Mouse (Mus musculus): ENCODE results near the gene Myb. TPM values are rescaled to one million over a fixed set of nuclear protein-coding genes. Genes with fewer than 3 reads are reported as not detected.
"Not testable (repeated sequence)": the region's sequence is repeated elsewhere in the genome, so short reads cannot be mapped to it uniquely, and the experiment has no call there.

Gene Myb
- total RNA-seq, 2 experiments from 2014 or later = 0.16 to 0.33 TPM

GRCm38 (mm10) chr10:21178281-21178680 lies 17.5 kb upstream of the Myb start:
- no peak for DNase-seq
- intact Hi-C loops (cut with DNase I; ENCODE audit: low total_unique reads) = no loop called here

GRCm38 (mm10) chr10:21172650-21173200 lies 11.9 kb upstream of the Myb start:
- intact Hi-C loops (cut with DNase I; ENCODE audit: low total_unique reads) = no loop called here
- no peak for DNase-seq

DNA sequence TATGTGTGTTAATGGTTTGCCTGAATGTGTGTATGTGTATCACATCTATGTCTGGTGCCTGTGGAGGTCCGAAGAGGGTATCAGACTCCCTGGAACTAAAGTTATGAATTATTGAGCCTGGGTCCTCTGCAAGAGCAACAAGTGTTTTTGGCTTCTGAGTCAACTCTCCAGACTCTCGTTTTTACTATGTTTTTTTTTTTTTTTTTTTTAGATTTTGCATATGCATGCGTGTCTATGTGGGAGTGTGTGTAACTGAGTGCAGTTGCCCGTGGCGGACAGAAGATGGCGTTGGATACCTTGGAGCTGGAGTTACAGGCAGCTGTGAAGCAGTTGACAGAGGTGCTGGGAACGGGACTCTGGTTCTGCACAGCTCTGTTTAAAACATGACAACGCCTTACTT lies 7.7 kb upstream of the Myb start:
- DNase-seq = no peak
- intact Hi-C loops (cut with DNase I; ENCODE audit: low total_unique reads) = no loop called here

GRCm38 (mm10) chr10:21167842-21168241 lies 7.1 kb upstream of the Myb start:
- intact Hi-C loops (cut with DNase I; ENCODE audit: low total_unique reads) = no loop called here
- DNase-seq = no peak

GRCm38 (mm10) chr10:21167165-21167564 lies 6.4 kb upstream of the Myb start:
- DNase-seq = no peak
- intact Hi-C loops (cut with DNase I; ENCODE audit: low total_unique reads) = no loop called here

DNA sequence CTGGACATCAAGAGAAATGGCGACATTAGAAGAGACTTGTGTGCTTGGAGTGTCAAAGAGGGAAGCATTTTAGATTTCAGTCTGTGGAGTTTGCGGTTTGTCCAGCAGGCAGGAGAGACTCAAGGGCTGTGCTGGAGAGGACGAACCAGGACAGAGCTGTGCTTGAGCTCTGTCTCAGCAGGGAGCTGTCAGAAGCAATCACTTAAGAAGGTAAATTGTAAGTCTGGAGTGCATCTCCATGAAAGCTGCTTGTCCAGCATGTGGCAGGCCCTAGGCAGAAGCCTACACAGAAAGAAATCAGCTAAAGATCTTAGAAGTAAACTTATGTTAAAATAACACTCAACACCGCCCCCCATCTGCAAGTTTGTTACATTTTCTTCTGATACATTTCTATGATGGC lies 4.6 kb upstream of the Myb start:
- DNase-seq = no peak
- intact Hi-C loops (cut with DNase I; ENCODE audit: low total_unique reads) = no loop called here

- DNase-seq = no peak
- intact Hi-C loops (cut with DNase I; ENCODE audit: low total_unique reads) = no loop called here
These were observed 1.3 kb upstream of the Myb start for GRCm38 (mm10) chr10:21162124-21162523.

- intact Hi-C loops (cut with DNase I; ENCODE audit: low total_unique reads) = no loop called here
- no peak for DNase-seq
These were observed 743 bp upstream of the Myb start for GRCm38 (mm10) chr10:21161359-21162094.

- intact Hi-C loops (cut with DNase I; ENCODE audit: low total_unique reads) = no loop called here
- DNase-seq = peak; percentile 32
These were observed 938 bp downstream of the Myb start for GRCm38 (mm10) chr10:21159697-21160394.

DNA sequence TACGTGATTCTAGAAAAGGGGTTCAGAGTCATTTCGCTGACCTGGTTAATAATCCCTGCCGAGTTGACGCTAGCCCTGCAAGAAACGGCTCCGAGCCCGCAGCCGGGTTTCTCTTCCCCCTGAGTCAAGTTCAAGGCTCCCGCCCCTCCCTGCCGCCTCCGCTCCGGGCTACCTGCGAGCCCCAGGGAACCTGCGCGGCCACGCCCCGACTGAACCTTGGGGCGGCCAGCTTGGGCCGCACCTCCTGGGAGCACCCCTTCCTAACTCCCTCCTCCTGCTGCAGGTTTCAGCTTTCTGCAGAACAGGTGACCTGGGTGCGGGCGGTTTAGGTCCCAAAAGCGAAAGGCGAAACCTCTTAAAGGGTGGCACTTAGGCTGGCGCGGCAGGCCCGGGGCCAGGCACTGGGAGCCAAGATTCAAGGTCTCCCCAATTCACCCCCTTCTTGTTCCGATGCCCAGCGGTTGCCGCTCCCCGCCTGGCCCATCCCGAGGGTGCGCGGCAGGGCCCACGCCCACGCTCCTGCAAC lies 1.8 kb downstream of the Myb start:
- intact Hi-C loops (cut with DNase I; ENCODE audit: low total_unique reads) = no loop called here
- peak; percentile 14 for DNase-seq

DNA sequence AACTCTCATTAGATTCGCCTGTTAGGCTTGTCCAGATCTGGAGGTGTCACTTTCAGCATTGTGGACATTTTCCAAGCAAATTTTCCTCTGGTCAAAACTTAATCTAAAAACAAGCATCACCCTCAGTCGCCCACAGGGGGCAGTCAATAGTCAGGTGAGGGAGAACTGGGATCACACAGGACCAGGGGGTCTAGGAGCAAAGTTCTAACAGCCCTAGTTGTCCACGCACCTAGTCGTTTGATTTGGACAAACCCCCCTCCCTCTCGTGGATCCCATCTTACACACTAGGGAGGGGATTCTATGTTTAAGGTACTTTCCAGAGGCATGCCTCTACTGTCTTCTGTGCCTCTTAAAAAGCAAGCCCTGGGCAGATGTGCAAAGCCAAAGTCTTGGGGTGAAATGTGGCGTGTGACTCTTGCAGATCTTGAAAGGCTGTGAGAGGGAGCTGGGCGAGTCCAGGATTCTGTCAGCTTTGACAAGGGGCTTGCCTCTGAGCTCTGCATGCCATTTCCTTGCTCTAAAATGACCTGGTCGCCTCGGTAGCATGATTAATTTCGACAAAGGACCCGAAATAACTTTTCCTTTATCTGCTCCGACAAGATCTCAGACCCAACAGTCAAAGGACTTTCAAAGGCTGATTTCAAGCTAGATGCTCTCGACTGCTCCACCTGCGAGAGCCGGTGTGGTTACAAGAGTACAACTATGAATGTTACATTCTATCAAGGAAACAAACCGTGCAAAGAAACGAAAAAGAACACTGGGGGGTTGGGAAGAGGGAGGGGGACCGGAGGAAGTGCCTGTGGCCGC lies 2.5 kb downstream of the Myb start:
- peak; percentile 18 for DNase-seq
- intact Hi-C loops (cut with DNase I; ENCODE audit: low total_unique reads) = no loop called here

DNA sequence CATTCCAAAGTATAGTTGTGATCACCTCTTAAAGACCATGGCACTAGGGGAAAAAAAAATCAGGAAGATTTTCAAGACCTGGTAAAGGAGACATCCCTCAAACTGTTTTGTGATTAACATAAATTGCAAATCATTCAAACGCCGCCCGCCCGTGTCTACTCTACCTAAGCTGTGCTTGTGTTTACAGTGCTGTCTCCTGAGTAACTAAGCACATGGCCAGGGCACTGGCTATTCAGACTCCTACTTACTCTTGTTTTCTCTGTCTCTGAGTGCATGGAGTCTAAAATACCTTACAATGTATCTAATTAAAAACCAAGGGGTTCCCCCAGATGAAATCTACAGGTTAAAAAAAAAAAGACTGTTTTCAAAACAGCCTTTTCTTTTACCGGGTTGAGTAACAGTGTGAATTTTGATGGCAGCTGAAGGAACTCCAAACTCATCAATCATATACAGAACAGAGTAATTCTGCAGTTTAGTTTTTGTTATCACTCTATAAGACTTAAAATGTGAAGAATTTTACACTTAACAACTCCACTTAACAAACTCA lies 3.8 kb downstream of the Myb start:
- intact Hi-C loops (cut with DNase I; ENCODE audit: low total_unique reads) = no loop called here
- no peak for DNase-seq

GRCm38 (mm10) chr10:21156416-21156815 lies 4.4 kb downstream of the Myb start:
- no peak for DNase-seq
- intact Hi-C loops (cut with DNase I; ENCODE audit: low total_unique reads) = no loop called here

DNA sequence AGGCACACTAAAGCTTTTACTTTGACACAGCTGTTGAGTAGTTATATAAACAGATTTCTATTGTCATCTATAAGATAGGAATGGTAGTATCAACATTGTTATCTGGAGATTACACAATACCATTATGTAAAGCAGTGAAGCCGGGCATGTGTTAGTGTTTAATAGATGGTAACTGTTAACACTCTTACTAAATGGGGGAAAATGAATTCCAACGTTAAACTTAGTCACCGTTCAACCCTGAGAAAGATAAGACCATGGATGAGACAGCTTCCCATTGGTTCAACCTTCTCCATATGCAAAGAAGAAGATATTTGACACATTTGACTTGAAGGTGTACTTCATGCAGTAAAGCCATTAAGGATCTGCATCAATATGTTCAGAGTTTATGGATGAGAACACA lies 5.9 kb downstream of the Myb start:
- DNase-seq = no peak
- intact Hi-C loops (cut with DNase I; ENCODE audit: low total_unique reads) = no loop called here

DNA sequence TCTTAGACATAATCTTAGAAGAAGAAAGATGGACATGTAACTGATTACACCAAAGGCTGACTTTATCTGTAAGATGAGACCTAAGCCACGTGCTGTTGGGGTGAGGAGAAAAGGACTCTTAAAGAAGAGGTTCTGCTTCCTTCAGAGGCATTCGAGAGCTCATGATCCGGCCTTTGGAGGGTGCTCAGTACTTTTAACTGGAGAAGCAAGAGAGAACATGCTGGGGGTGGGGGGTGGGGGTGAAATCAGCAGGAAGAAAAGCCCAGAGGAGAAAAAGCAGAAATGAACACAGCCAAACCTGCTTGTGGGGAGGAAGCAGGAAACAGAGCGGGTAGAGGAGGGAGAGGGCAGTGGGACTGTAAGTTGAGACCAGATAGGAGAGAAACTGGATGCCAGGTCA lies 7.4 kb downstream of the Myb start:
- intact Hi-C loops (cut with DNase I; ENCODE audit: low total_unique reads) = no loop called here
- no peak for DNase-seq

DNA sequence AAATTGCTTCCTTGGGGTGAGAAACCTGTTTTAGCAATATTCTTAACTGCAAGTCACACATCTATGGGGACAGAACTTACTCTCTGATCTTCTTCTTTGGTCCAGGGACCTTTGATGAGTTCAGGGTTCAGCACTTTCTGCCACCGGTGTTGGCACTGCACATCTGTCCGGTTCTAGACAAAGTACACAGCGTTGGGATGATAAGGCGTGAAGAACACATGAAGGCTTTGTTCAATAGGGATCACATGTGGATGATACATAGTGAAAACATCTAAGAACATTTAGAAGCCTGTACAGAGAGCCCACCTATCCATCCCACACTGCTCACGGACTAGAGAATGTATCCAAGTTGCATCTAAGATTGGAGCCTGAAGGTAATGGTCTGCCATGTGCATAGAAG lies 8.0 kb downstream of the Myb start:
- no peak for DNase-seq
- intact Hi-C loops (cut with DNase I; ENCODE audit: low total_unique reads) = no loop called here

GRCm38 (mm10) chr10:21151320-21151719 lies 9.5 kb downstream of the Myb start:
- intact Hi-C loops (cut with DNase I; ENCODE audit: low total_unique reads) = no loop called here
- no peak for DNase-seq

GRCm38 (mm10) chr10:21149945-21150344 lies 10.8 kb downstream of the Myb start:
- intact Hi-C loops (cut with DNase I; ENCODE audit: low total_unique reads); DNase-seq: not testable (repeated sequence)

GRCm38 (mm10) chr10:21146719-21147118 lies 14.1 kb downstream of the Myb start:
- intact Hi-C loops (cut with DNase I; ENCODE audit: low total_unique reads) = no loop called here
- DNase-seq = no peak

DNA sequence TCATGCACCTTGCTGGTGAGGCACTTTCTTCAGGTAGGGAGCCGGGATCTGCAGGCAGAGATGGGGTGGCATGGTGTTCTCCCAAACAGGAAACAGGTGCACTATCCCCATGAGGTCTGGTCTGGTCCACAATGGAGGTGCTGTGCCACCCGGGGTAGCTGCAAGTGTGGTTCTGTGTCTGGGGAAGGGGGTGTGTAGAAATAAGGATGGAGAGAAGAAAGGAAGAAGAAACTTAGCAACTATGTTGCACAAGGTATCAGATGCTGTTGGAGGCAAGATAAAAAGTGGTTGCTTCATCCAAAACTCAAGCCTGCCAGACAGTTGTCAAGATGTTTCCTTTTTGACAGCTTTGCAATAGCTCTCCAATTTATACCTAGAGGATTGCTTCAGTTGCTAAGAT lies 14.5 kb downstream of the Myb start:
- intact Hi-C loops (cut with DNase I; ENCODE audit: low total_unique reads) = no loop called here
- no peak for DNase-seq

Data from gastrocnemius, postnatal 14 days (tissue).